Mouse (Mus musculus): Measurements from ENCODE around the gene Zkscan8.
A peak's percentile ranks its signal among the peaks of the same experiment; 100 is the strongest.
"Not testable (repeated sequence)": the region's sequence is repeated elsewhere in the genome, so short reads cannot be mapped to it uniquely, and the experiment has no call there.

The Zkscan8 gene

GRCm38 (mm10) chr13:21530781-21531201 lies at the start of gene Zkscan8:
TSS of gene Zkscan8 (minus strand) at chr13:21531120.
- DNase-seq, result peak; percentile 92

GRCm38 (mm10) chr13:21559793-21560192 lies 28.9 kb upstream of the Zkscan8 start, which contains the start of gene Olfr1535:
TSS of gene Olfr1535 (minus strand) at chr13:21559893.
- no peak for DNase-seq

- peak; percentile 19 for DNase-seq
Observed at GRCm38 (mm10) chr13:21550416-21551110, 19.6 kb upstream of the Zkscan8 start.

- no peak for DNase-seq
Observed at GRCm38 (mm10) chr13:21549487-21549886, 18.6 kb upstream of the Zkscan8 start.

- no peak for DNase-seq
Observed at GRCm38 (mm10) chr13:21542708-21543107, 11.8 kb upstream of the Zkscan8 start, which contains the start of gene Olfr1366. TSS of gene Olfr1366 (minus strand) at chr13:21542808.

- no peak for DNase-seq
Observed at GRCm38 (mm10) chr13:21530136-21530535, 784 bp downstream of the Zkscan8 start.

- DNase-seq, result peak; percentile 90
Observed at GRCm38 (mm10) chr13:21506221-21506649, 24.7 kb downstream of the Zkscan8 start.

GRCm38 (mm10) chr13:21502296-21502695 lies 28.6 kb downstream of the Zkscan8 start:
- no peak for DNase-seq

- not testable (repeated sequence) for DNase-seq
Observed at GRCm38 (mm10) chr13:21501182-21501581, 29.7 kb downstream of the Zkscan8 start, which contains the start of gene Gm11273. TSS of gene Gm11273 (minus strand) at chr13:21501418.

- DNase-seq, result no peak
Observed at GRCm38 (mm10) chr13:21495080-21495479, 35.8 kb downstream of the Zkscan8 start, which contains the start of gene AK157302. TSS of gene AK157302 (plus strand) at chr13:21495223.

- DNase-seq, result no peak
Observed at GRCm38 (mm10) chr13:21492847-21493246, 38.1 kb downstream of the Zkscan8 start.

GRCm38 (mm10) chr13:21486881-21487280 lies 44.0 kb downstream of the Zkscan8 start:
- DNase-seq, result no peak

- DNase-seq, result peak; percentile 78
Observed at GRCm38 (mm10) chr13:21478759-21479670, 51.9 kb downstream of the Zkscan8 start, which contains the start of the genes Zkscan4 and Gm10065. TSS of gene Zkscan4 (plus strand) at chr13:21478907. TSS of gene Gm10065 (minus strand) at chr13:21479441.

GRCm38 (mm10) chr13:21472427-21472826 lies 58.5 kb downstream of the Zkscan8 start:
- DNase-seq, result no peak

- no peak for DNase-seq
Observed at GRCm38 (mm10) chr13:21469097-21469496, 61.8 kb downstream of the Zkscan8 start.

- DNase-seq, result peak; percentile 87
Observed at GRCm38 (mm10) chr13:21468061-21469019, 62.6 kb downstream of the Zkscan8 start, which contains the start of gene Nkapl. TSS of gene Nkapl (minus strand) at chr13:21468509.

GRCm38 (mm10) chr13:21467336-21467735 lies 63.6 kb downstream of the Zkscan8 start:
- DNase-seq, result no peak

Data from kidney, postnatal 14 days (tissue).